Mouse (Mus musculus) cerebellum, adult 8-10 months (tissue): ENCODE measurements around the gene Entpd8.
A peak's percentile ranks its signal among the peaks of the same experiment; 100 is the strongest.

ENCODE experiments used
- DNase-seq: peaks from one replicate; pipeline ENCODE4 v3.0.0; 2022

The Entpd8 gene

DNA sequence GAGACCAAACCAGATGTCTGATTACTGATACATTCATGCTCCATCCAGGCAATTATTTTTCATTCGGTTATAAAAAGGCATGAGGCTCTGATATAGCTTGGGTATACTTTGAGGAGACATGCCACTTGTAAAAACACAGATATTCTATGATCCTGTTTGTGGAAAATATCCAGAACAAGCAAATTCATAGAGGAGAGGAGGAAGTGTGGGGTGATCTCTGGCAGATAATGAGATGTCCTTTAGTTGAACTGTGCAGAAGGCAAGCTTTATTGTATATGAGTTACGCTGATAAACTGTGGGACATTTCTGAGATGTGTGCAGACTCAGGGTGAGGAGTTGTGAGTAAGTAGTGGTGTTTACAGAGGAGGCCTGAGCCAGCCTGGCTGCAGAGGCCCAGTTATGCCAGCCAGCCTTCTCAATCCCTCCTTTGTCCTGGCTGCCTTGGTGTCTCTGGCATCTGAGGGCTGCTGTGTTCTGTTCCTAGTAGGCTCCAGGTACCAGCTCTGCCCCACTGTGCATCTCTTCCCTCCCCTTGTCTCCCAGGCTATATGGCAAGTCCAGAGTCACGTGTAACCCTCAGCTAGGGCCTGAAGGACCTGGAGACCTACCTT is 18.0 kb downstream of the Entpd8 start:
- DNase-seq: no peak

DNA sequence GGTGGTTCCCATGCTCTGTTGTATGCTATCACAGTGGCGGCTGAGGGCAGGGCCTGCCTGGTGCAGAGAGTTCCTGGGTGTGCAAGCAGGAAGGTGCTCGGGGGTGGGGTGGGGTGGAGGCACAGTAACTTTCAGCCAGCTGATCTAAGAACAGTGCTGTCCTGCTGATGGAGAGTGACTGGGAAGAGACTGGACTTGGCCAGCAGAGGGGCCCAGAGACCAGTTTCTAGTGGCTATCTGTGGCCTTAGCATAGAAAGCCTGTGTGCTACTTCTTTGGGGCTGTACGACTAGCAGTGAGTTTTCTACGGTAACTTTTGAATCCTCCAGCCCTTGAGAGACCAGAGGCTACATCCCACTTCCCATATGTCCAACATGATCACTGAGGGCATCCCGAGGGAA is 18.9 kb downstream of the Entpd8 start:
- peak; percentile 5 for DNase-seq

DNA sequence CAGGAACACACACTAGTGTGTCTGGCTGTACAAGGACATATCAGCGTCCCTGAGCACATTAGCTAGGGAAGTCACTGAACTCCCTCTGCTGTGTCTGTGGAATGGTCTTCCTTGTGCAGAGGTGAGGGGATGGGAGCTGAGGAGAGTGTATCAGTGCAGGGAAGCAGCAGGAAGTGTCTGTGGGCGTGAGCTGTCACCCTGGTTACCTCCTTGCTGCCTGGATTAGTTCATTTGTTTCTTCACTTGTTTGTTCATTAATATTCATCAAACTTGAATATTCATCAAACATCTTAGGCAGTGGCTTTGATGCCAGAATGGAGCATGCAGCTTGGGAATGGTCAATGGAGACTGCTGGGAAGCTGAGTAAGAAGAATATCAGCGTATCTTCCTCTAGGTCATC is 19.6 kb downstream of the Entpd8 start:
- no peak for DNase-seq

DNA sequence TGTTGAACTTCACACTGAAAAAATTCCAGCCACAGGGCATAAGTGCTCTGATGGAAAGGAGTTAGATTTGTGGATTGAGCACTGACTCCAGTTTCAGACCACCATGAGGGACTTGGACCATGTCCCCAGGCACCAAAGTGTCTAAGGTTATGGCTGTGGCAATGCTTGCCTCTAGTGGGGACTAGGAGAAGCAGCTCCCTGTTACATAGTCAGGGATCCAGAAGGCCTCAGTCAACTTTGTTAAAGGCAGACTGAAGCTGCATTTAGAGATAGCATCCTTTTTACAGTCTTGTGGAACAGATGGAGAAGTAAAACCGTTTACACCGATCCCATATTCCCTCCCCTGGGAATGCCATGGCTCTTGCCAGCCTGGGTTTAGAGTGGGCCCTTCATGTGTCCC is 24.0 kb downstream of the Entpd8 start:
- no peak for DNase-seq

DNA sequence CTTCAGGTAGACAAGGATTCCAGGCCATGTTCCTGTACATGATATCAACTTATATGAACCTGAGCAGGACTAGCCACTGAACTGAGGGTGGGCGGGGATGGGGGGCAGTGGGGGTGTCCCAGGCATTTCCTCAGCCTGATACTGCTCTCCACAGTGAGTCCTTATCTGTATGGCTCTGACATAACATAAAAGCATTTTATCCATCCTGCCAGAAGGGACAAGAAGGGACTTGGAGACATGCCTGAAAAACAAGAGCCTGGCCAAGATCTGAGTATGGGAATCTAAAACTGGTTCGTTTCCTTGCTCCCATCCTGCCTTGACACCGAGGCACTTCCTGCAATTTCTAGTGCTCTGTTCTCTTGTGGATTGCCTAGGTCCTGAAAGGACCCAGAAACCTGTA is 25.9 kb downstream of the Entpd8 start:
- no peak for DNase-seq

DNA sequence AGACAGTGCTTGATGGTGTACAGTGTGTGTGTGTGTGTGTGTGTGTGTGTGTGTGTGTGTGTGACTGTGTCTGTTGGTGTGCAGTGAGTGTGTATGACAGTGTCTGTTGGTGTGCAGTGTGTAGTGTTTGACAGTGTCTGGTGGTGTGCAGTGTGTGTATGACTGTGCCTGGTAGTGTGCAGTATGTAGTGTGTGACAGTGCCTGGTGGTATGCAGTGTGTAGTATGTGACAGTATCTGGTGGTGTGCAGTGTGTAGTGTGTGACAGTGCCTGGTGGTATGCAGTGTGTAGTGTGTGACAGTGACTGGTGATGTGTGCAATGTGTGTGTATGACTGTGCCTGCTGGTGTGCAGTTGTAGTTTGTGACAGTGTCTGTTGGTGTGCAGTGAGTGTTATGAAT is 29.4 kb downstream of the Entpd8 start:
- no peak for DNase-seq

DNA sequence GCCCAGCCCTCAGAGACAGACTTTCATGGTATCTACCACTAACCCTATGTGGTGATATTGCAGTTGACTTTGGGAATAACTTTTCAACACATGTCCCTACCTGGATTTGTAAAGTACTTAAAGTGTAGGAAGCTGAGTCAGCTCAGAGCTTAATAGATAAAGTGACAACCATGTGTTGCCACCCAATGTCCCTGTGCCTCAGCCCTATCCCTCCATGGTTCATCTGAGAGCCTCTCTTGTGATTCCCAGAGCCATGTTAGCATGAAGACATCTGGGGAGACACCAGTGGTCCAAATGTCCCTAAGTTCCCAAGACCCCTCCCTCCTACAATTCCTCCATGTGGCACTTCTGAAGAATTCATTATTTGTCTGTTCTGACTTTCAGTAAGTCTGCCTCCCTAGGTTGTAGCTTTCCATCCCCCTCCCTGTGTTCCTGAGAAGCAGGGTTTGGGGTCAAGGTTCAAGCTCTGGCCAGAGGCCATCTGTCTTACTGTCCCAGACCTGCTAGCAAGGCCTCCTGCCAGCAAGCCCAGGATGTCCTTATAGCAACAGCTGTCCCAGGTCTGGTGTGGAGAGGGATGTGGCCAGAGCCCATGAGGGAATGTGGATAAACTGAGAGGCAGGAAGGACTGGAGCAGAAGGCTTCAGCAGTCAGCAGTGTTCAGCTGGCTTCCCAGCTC is 30.5 kb downstream of the Entpd8 start:
- no peak for DNase-seq

DNA sequence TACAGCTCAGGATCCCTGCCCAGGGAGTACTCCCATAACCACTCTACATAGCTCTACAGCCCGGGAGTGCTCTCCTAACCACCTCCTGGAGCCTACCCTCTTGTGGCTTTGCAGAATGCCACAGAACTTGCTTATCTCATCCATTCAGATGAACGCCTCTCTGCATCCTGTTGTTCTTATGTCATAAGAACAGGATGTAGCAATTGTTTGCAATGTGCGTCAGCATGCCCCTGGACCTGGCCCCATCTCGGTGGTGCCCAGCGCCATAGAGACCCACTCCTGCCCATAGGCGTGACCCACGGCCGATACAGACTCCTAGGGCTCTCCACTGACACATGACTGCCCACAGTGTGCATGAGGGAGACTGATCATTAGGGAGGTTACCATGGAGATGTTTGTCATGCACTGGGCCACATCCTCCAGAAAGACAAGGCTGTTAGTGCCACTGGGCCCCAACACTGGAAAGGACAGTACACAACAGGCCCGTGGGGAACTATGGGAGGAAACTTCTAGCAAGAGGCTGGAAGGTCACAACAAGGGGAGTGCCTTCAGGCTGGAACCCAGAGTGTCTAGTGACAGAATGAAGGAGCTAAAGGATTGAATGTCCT is 31.2 kb downstream of the Entpd8 start:
- DNase-seq: no peak

DNA sequence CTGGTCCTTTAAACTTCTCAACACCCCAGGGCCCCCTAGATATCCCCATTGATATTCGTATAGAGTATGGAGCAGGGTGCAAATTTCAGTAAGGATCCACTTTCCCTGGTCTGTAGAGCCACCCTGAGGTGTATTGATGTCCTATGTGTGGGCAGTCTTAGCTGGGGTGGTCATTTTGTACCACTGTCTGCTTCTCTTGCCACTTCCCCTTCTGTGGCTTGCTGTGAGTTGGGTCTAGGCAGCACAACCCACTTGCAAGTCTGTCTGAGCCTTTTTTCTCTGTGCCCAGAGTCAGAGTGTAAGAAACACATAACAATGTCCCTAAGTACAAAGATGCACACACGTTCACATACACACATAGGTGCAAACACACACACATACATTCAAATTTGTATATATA is 34.2 kb downstream of the Entpd8 start:
- no peak for DNase-seq

DNA sequence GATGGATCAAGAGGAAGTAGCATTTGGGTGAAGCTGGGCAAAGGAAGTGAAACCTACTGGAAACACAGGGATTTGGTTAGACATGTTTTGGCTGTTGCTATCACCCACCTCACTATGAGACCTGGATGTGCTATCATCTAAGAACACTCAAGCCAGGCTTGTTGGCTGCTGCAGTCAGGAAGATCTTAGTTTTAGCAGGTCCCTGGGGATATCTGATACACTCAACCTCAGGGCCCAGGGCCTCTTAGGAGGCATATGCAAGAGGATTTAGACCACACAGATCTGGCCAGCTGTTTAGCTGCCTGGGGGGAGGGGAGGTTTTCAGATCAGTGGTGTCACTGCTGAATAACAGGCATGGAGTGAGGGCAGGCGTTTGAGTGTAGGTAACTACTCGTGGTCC is 35.3 kb downstream of the Entpd8 start:
- DNase-seq: no peak

DNA sequence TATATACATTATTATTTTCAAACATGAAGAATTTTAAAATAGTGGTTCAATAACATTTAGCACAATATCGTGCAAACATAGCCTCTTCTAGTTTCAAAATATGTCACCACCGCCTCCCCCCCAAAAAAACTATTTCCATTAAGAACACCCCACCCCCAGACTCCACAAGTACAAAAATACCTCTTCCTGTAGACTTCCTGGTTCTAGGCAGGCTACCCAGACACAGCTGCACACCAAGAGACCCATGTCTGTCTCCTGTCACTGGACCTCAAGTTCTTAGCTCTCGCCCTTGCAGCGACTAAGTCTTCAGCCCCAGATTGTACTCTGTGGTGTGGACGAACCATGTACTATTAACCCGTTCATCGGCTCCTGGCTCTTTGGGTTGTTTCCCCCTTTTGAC is 40.9 kb downstream of the Entpd8 start:
- DNase-seq: no peak

DNA sequence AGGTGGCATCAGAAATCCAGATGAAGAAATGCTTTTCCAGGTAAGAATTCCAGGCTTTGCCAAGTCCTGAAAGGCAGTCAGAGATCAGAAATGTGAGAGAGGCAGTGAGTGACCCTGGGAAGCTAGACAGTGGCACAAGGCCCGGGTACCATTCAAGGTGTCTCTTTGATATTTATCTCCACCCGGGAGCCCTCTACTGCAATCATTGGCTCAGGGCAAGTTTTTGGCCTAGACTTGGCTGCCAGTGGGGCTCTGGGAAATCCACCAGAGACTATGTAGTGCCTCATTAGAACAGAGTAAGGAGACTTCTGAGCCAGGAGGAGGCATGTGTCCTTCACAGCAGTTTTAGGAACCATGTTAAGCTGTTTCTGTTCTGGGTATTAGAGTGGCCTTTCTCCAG is 42.6 kb downstream of the Entpd8 start:
- no peak for DNase-seq

DNA sequence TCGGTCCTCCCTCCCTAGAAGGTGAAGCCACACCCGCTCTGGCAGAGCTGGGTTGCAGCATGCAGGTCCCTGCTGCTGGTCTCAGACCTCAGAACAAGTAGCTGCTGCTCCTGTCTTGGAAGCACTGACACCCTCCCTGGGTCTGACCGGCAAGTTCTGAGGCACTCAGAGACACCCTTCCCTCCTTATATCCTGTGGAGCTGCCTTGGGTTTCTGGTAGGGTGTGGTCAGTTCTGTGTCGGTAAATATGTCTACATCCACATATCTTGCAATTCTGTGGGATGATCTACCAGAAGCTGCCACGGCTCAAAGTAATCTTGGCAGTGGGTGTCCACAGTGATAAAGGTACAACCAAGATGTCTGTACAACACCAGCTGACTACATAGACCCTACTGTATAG is 43.4 kb downstream of the Entpd8 start:
- DNase-seq: no peak

DNA sequence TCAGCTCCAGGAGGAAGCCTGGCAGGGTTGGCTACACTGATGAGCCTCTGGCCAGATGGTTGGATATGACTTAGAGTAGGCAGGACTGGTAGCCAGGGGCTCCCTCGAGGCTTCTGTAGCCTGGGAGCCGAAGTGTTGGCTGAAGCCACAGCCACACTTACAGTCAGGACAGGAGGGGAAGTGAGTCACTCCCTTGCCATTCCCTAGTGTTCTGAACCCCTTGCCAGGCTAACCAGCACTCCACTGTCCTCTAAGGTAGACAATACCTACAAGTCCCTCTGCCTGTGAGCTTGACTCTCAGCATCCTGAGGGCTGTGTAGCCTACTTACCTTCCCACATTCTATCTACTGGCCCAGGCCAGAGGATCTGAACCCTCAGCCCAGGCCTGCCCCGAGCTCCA is 44.3 kb downstream of the Entpd8 start:
- no peak for DNase-seq

DNA sequence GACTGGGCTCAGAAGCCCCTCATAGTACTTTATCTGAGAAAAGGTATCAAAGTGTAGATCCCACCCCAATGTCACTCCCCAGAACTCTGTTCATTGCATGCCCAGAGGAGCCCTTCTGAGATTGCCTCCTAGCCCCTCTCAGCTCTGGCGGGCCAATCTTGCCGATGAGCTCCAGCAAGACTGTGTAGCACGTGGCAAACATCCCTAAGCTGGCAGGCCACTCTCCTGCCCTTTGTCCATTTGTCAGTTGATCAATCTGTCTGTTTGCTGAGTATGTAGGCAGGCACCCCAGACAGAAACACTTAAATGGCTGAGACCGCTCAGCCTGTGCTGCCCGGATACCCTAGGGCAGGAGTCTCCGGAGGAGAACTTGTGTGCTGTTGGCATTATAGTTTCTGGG is 45.0 kb downstream of the Entpd8 start:
- DNase-seq: no peak

DNA sequence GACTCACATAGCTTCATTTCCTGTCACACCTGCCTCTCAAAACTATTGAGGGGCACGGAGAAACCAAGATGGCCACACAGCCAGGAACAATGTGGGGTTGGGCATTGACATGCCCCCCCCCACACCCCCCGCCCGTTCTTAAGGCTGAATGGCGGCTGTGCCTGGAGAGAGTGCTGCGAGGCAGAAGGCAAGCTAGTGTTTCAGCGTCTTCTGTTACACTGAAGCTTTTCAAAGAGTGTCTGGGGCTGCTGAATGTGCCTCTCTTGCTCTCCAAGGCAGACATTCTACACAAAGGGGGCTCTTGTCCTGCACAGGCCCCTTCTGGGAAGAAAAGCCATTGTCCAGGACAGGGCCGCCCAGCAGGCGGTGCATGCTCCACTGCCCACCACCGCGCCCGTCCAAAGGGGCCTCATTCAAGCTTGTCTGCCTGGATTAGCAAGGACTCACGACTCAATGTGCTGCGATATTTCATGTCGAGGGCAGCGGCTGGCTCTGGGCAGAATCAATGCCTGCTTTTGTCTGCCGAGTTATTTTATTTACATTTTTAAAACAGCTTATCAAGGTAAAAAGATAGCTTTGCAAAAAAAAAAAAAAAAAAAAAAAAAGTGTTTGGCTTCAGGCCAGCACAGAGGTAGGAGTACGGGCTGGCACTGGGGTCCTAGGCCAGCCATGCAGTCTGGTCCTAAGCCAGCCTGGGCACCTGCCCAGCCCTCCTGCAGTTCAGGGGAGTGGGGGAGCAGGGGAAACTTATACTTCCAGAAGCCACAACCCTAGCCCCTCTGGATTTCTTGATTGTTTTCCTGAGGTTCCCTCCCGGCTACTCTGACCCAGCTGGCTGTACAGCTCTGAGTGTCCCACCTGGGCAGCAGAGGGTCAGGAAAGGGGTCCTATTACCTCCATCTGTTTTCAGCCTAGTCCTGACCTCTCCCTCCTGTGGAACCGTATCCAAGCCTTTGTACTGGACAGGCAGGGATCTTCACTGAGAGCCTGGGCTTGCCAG is 46.2 kb downstream of the Entpd8 start:
- no peak for DNase-seq

DNA sequence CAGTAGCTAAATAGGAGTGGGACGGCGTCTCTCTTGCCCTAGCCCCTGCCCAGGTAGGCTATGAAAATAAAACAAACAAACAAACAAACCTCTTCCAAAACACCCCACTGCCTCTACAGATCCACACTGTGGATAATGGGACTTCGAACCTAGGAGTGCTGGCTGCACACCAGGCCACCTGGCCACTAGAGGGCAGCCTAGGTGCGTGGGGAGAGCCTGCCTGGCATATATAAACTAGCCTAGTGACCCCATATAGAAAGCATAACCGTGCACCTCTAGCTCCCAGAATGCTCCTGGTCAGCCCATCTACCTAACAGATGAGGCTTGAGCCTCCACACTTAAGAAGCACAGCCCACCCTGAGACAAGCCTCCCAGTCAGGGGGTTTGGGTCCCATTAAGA is 47.1 kb downstream of the Entpd8 start:
- peak; percentile 19 for DNase-seq

DNA sequence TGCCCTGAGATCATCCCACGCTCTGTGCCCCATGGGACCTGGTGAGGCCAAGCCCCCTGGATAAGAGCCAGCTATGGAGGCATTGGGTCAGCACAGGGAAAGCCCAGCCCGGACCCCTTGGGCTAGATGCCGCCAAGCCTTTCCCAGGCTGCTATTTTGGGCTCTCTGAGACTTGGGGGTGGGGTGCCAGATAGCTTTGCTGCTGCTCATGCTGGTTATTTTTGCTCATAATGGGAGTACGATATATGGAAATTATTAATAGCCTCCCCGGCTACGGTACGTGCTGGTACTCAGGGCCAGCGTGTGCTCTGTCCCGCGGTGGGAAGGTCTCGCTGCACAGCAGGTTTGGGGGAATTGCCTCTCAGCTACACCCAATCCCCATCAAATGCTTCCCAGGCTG is 48.0 kb downstream of the Entpd8 start:
- DNase-seq: no peak

DNA sequence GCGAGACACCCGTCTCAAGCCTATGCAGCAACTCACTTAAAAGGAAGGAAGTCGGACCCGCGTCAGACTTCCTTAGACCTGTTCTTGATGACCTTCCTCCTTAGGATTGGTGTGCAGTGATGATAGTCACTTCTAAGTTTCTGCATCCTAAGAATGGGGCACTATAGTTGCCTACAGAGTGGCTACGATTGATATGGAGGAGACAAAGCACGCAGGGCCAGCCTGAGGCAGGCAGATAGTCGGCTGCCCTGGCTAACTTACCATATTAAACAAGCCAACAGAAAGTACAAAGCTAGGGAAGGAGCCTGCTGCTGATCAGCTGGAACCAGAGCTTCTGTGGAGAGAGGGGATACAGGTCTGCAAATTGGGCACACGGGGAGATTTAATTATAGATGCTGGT is 51.5 kb downstream of the Entpd8 start:
- DNase-seq: no peak
